Mouse (Mus musculus) midbrain, postnatal 0 days (tissue): ENCODE results near the gene Cfap99. TPM values are rescaled to one million over a fixed set of nuclear protein-coding genes. Genes with fewer than 3 reads are reported as not detected.
A peak's percentile ranks its signal among the peaks of the same experiment; 100 is the strongest.

Source experiments
- ATAC-seq: fragments of 200-750 bp; cut with Nextera tagmentation; 2 replicates; pipeline ENCODE4 v1.8.0; 2017; ENCODE audit warnings: moderate number of reproducible peaks, mild to moderate bottlenecking, moderate TSS enrichment, moderate library complexity; ENCODE audit not compliant: low FRiP score
- DNase-seq: peaks from one replicate; pipeline ENCODE4 v3.0.0-alpha.2; 2015; ENCODE audit warnings: low spot score
- H3K27ac ChIP-seq: fragments of 300-500 bp; sonication (generic); 2 replicates; pipeline ENCODE4 v1.5.1; 2014; ENCODE audit warnings: low read depth, mild to moderate bottlenecking, low read length, mixed read lengths
- H3K27me3 ChIP-seq: fragments of 300-500 bp; sonication (generic); 2 replicates; pipeline ENCODE4 v1.6.1; 2014; ENCODE audit warnings: low read length, control low read depth, mixed read lengths; ENCODE audit not compliant: insufficient read depth
- H3K36me3 ChIP-seq: fragments of 300-500 bp; sonication (generic); 2 replicates; pipeline ENCODE4 v1.6.1; 2014; ENCODE audit warnings: low read length, control low read depth, mixed read lengths; ENCODE audit not compliant: insufficient read depth
- H3K4me1 ChIP-seq: fragments of 300-500 bp; sonication (generic); 2 replicates; pipeline ENCODE4 v1.6.1; 2014; ENCODE audit warnings: mild to moderate bottlenecking, control low read depth, antibody characterized with exemption, low read length, mixed read lengths; ENCODE audit not compliant: insufficient read depth
- H3K4me2 ChIP-seq: fragments of 300-500 bp; sonication (generic); 2 replicates; pipeline ENCODE4 v1.6.1; 2014; ENCODE audit warnings: low read depth, mild to moderate bottlenecking, low read length, mixed read lengths; ENCODE audit not compliant: poor library complexity, severe bottlenecking
- H3K4me3 ChIP-seq: fragments of 300-500 bp; sonication (generic); 2 replicates; pipeline ENCODE4 v1.5.1; 2014; ENCODE audit warnings: low read depth, mild to moderate bottlenecking, low read length, moderate library complexity
- H3K9ac ChIP-seq: fragments of 300-500 bp; sonication (generic); replicated peaks from 2 replicates; pipeline ENCODE4 v1.6.1; 2014; ENCODE audit warnings: mild to moderate bottlenecking, low read length, moderate library complexity, mixed read lengths; ENCODE audit not compliant: poor library complexity, severe bottlenecking
- H3K9me3 ChIP-seq: fragments of 300-500 bp; sonication (generic); 2 replicates; pipeline ENCODE4 v1.6.1; 2016; ENCODE audit warnings: low read length, control low read depth
- CTCF ChIP-seq: IDR thresholded peaks from 2 replicates; pipeline ENCODE4 v1.5.1; 2016; ENCODE audit warnings: antibody characterized with exemption, mild to moderate bottlenecking
- WGBS: fragments of 180-500 bp; shearing (Covaris S2); extraction: QIAGEN DNeasy Blood & Tissue Kit; methylation state at CpG from one replicate; pipeline ENCODE4 v1.1.7; 2014; 5-methylcytosine and 5-hydroxymethylcytosine counted together
- polyA plus RNA-seq: library from polyadenylated mRNA; unstranded; fragments of >200 nt; fragmentation: Nextera tagmentation; extraction: Ambion mirVana; gene quantifications from 2 replicates; pipeline ENCODE4 v1.2.1, GENCODE M21; 2015
- total RNA-seq: library from RNA; depleted of rRNA; stranded (reverse); fragments of >200 nt; gene quantifications from 2 replicates; pipeline ENCODE4 v1.2.3, GENCODE M21; 2014

The Cfap99 gene
- total and polyA plus RNA-seq, 2 experiments from 2014 or later = 0.37 to 2.1 TPM

DNA sequence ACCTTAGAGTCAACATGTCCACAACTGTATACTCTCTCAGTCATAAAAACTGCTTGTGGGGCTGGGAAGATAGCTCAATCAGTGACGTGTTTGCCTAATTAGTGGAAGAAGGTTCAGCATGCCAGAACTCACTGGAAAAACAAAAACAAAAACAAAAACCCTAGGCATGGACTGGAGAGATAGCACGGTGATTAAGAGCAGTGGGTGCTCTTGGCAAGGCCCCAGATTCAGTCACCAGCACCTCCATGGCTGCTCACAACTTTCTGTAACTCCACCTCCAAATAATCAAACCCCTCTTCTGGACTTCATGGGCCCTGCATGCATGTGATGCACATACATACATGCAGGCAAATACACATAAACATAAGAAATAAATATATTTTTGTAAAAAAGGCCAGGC, 886 bp downstream of the Cfap99 start:
- Histone ChIP-seq H3K4me3 (peak overlapping the region; percentile 10; the same call in 1 of the 2 replicates), H3K4me1 (0 out of 2 replicates have a peak, but pooled peaks cover 4% of the 10 kb centered on the region), H3K4me2 (peak overlapping the region; percentile 74; the same call in 1 of the 2 replicates), H3K36me3 (no peaks in the 10 kb centered on the region), H3K27ac (no peak overlapping the region), H3K9ac (no peak overlapping the region), H3K9me3 (no peaks in the 10 kb centered on the region), H3K27me3 (peaks cover 6% of the 10 kb centered on the region; the same call in 1 of the 2 replicates)
- no peak for ATAC-seq
- DNase-seq = no peak
- TF ChIP-seq CTCF = no peak
- WGBS = 69% methylated on average over 2 of the region's 2 CpGs

DNA sequence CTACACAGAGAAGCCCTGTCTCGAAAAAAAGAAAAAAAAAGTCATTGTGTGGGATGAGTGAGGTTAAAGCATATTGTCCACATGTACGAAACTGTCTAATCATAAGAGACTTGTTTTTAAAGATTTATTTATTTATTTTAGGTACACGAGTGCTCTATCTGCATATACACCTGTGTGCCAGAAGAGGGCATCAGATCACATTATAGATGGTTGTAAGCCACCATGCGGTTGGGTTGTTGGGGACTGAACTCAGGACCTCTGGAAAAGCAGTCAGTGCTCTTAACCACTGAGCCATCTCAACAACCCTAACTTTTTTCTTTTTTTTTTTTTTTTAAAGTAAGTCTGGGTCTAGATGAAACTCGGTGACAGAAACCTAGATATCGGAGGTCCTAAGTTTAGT, 5.0 kb downstream of the Cfap99 start:
- Histone ChIP-seq H3K27me3 (no peaks in the 10 kb centered on the region), H3K9ac (no peak overlapping the region), H3K27ac (no peak overlapping the region), H3K4me3 (no peak overlapping the region), H3K36me3 (no peaks in the 10 kb centered on the region), H3K4me2 (no peak overlapping the region), H3K4me1 (no peaks in the 10 kb centered on the region), H3K9me3 (no peaks in the 10 kb centered on the region)
- 81% methylated on average over 6 of the region's 6 CpGs for WGBS
- peak; percentile 36; the same call in 1 of the 2 replicates for TF ChIP-seq CTCF
- ATAC-seq = no peak
- DNase-seq = no peak

- ATAC-seq (no peak), DNase-seq (no peak)
- no peak overlapping the region for H3K4me2 ChIP-seq
- no peak overlapping the region for H3K4me3 ChIP-seq
- H3K4me1 ChIP-seq = no peaks in the 10 kb centered on the region
- no peaks in the 10 kb centered on the region for H3K9me3 ChIP-seq
- H3K9ac ChIP-seq = no peak overlapping the region
- no peak for TF ChIP-seq CTCF
- 33% methylated on average over 2 of the region's 2 CpGs for WGBS
- no peak overlapping the region for H3K27ac ChIP-seq
- H3K36me3 ChIP-seq = no peaks in the 10 kb centered on the region
- no peaks in the 10 kb centered on the region for H3K27me3 ChIP-seq
Observed at GRCm38 (mm10) chr5:34294696-34295095, 6.3 kb downstream of the Cfap99 start.

DNA sequence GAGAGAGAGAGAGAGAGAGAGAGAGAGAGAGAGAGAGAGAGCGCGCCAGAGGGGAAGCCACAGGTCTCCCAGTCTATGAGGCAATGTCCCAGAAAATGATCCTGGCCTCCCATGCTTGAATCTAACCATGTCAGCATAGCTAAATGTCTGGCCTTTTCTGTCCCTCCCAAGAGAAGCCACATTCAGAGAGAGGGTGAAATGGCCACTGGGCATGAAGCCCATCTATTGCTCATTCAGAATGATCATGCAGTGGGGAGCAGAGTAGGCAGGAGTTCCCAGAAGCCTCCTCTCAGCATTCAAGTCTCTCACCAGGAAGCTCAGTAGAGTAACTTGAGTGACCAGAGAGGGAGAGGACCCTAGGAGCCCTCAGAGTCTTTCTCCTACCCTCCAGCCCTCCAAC, 6.7 kb downstream of the Cfap99 start:
- Histone ChIP-seq H3K4me3 (no peak overlapping the region), H3K27ac (no peak overlapping the region), H3K9ac (no peak overlapping the region), H3K4me2 (no peak overlapping the region), H3K4me1 (no peaks in the 10 kb centered on the region), H3K27me3 (no peaks in the 10 kb centered on the region), H3K36me3 (no peaks in the 10 kb centered on the region), H3K9me3 (no peaks in the 10 kb centered on the region)
- 70% methylated on average over 2 of the region's 2 CpGs for WGBS
- no peak for ATAC-seq
- TF ChIP-seq CTCF = no peak
- DNase-seq = no peak

DNA sequence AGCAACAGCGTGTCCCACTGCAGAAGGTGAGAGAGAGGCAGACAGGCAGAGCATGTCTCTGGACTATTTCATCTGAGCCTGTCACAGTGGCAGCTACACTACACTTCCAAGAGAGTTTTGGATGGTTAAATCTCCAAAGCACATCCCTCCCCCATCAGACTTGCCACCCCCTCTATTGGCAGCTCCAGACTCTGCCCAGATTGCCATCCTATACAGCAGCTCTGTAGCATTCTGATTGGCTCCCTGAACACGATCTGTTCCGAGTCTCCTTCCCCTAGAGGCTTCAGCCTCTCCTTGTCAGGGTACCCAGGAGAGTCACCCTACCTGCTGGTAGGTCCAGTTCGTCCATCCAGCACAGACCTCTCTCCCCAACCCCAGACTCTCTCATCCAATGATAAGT, 9.7 kb downstream of the Cfap99 start:
- no peaks in the 10 kb centered on the region for H3K36me3 ChIP-seq
- no peaks in the 10 kb centered on the region for H3K9me3 ChIP-seq
- H3K27me3 ChIP-seq = no peaks in the 10 kb centered on the region
- no peak overlapping the region for H3K4me2 ChIP-seq
- no peak overlapping the region for H3K27ac ChIP-seq
- no peak for ATAC-seq
- 52% methylated on average over 4 of the region's 4 CpGs for WGBS
- H3K4me1 ChIP-seq = no peaks in the 10 kb centered on the region
- no peak overlapping the region for H3K4me3 ChIP-seq
- TF ChIP-seq CTCF = no peak
- no peak overlapping the region for H3K9ac ChIP-seq
- no peak for DNase-seq

DNA sequence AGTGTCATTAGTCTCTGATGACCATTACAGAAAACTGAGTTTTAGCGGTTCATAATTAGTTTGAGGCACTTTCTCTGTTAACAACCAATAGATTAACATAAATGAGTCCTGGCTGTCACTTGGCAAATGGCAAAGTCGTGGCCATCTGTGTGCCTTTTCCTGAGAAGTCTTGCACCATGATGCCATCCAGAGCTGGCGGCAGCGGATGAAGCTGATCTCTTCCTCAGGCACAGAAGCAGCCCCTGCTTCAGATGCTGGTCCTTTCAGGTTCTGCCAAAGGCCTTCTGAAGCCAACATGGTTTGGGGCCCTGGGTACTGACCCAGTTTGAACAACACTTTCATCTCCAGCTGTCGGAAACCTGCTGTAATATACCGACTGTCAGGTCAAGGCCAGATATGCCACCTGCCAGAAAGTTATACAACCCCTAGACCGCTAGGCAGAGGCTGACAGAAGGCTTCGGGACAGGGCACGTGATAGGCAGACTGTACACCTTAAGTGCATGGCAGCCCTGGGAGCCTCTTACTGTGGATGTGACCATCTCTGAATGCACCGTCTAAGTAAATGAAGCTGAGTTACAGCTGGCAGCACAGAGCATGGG, 10.6 kb downstream of the Cfap99 start:
- no peak for DNase-seq
- no peak for ATAC-seq
- Histone ChIP-seq H3K36me3 (no peaks in the 10 kb centered on the region), H3K9ac (no peak overlapping the region), H3K4me2 (no peak overlapping the region), H3K27ac (no peak overlapping the region), H3K9me3 (no peaks in the 10 kb centered on the region), H3K27me3 (no peaks in the 10 kb centered on the region), H3K4me3 (no peak overlapping the region), H3K4me1 (no peaks in the 10 kb centered on the region)
- no peak for TF ChIP-seq CTCF
- WGBS = 90% methylated on average over 10 of the region's 10 CpGs
